Mouse (Mus musculus): ENCODE measurements at regions not wholly inside any gene's neighbourhood (a gene's known extent, or its start where the extent isn't known, plus 50 kb on each side); places are given as distances from the start of the nearest gene placed in this dataset.
A peak's percentile ranks its signal among the peaks of the same experiment; 100 is the strongest.

- no peaks in the 10 kb centered on the region for H3K9me3 ChIP-seq (ENCODE audit: low read length)
- H3K36me3 ChIP-seq (ENCODE audit: insufficient read depth, low read length): no peaks in the 10 kb centered on the region
- peaks cover 7% of the 10 kb centered on the region; the same call in 1 of the 2 replicates for H3K27me3 ChIP-seq (ENCODE audit: insufficient read depth, low read length)
- H3K4me3 ChIP-seq (replicated peaks; ENCODE audit: low read length): no peak overlapping the region
- TF ChIP-seq CTCF (conservative IDR thresholded peaks at IDR 0.05; ENCODE audit: low read length) (no peak), POU5F1 (IDR thresholded peaks at IDR 0.05; ENCODE audit: borderline replicate concordance, low read length) (no peak)
- H3K4me1 ChIP-seq (replicated peaks; ENCODE audit: low read depth, low read length): peaks cover 54% of the 10 kb centered on the region
Observed at GRCm38 (mm10) chr1:35811795-35812194, 256.4 kb upstream of the Hs6st1 start.

- TF ChIP-seq POU5F1 (IDR thresholded peaks at IDR 0.05; ENCODE audit: borderline replicate concordance, low read length) (no peak), CTCF (conservative IDR thresholded peaks at IDR 0.05; ENCODE audit: low read length) (no peak), NANOG (IDR thresholded peaks at IDR 0.05; ENCODE audit: borderline replicate concordance, low read length) (no peak)
- H3K36me3 ChIP-seq (ENCODE audit: insufficient read depth, low read length): no peaks in the 10 kb centered on the region
- H3K4me1 ChIP-seq (replicated peaks; ENCODE audit: low read depth, low read length): peaks cover 54% of the 10 kb centered on the region
- H3K27me3 ChIP-seq (ENCODE audit: insufficient read depth, low read length): peaks cover 6% of the 10 kb centered on the region; the same call in 1 of the 2 replicates
- H3K4me3 ChIP-seq (replicated peaks; ENCODE audit: low read length): no peak overlapping the region
- H3K9me3 ChIP-seq (ENCODE audit: low read length): no peaks in the 10 kb centered on the region
Observed at GRCm38 (mm10) chr1:35813625-35814024, 254.6 kb upstream of the Hs6st1 start.

GRCm38 (mm10) chr1:35814207-35814606 lies 254.0 kb upstream of the Hs6st1 start:
- peaks cover 54% of the 10 kb centered on the region for H3K4me1 ChIP-seq (replicated peaks; ENCODE audit: low read depth, low read length)
- H3K9me3 ChIP-seq (ENCODE audit: low read length): no peaks in the 10 kb centered on the region
- no peak overlapping the region for H3K4me3 ChIP-seq (replicated peaks; ENCODE audit: low read length)
- TF ChIP-seq NANOG (IDR thresholded peaks at IDR 0.05; ENCODE audit: borderline replicate concordance, low read length) (no peak), POU5F1 (IDR thresholded peaks at IDR 0.05; ENCODE audit: borderline replicate concordance, low read length) (no peak), CTCF (conservative IDR thresholded peaks at IDR 0.05; ENCODE audit: low read length) (no peak)
- H3K27me3 ChIP-seq (ENCODE audit: insufficient read depth, low read length): peaks cover 6% of the 10 kb centered on the region; the same call in 1 of the 2 replicates
- H3K36me3 ChIP-seq (ENCODE audit: insufficient read depth, low read length): no peaks in the 10 kb centered on the region

- TF ChIP-seq NANOG (IDR thresholded peaks at IDR 0.05; ENCODE audit: borderline replicate concordance, low read length) (no peak), POU5F1 (IDR thresholded peaks at IDR 0.05; ENCODE audit: borderline replicate concordance, low read length) (no peak), CTCF (conservative IDR thresholded peaks at IDR 0.05; ENCODE audit: low read length) (no peak)
- H3K27me3 ChIP-seq (ENCODE audit: insufficient read depth, low read length): peaks cover 6% of the 10 kb centered on the region; the same call in 1 of the 2 replicates
- H3K4me3 ChIP-seq (replicated peaks; ENCODE audit: low read length): no peak overlapping the region
- 0 out of 2 replicates have a peak, but pooled peaks cover 2% of the 10 kb centered on the region for H3K9me3 ChIP-seq (ENCODE audit: low read length)
- no peaks in the 10 kb centered on the region for H3K36me3 ChIP-seq (ENCODE audit: insufficient read depth, low read length)
- peaks cover 50% of the 10 kb centered on the region for H3K4me1 ChIP-seq (replicated peaks; ENCODE audit: low read depth, low read length)
Observed at GRCm38 (mm10) chr1:35814751-35815150, 253.4 kb upstream of the Hs6st1 start.

GRCm38 (mm10) chr1:35821791-35822190 lies 246.4 kb upstream of the Hs6st1 start:
- Histone ChIP-seq H3K9me3 (ENCODE audit: low read length) (0 out of 2 replicates have a peak, but pooled peaks cover 3% of the 10 kb centered on the region), H3K27me3 (ENCODE audit: insufficient read depth, low read length) (peaks cover 20% of the 10 kb centered on the region), H3K36me3 (ENCODE audit: insufficient read depth, low read length) (no peaks in the 10 kb centered on the region), H3K4me1 (replicated peaks; ENCODE audit: low read depth, low read length) (peaks cover 57% of the 10 kb centered on the region), H3K4me3 (replicated peaks; ENCODE audit: low read length) (no peak overlapping the region)
- TF ChIP-seq NANOG (IDR thresholded peaks at IDR 0.05; ENCODE audit: borderline replicate concordance, low read length) (no peak), CTCF (conservative IDR thresholded peaks at IDR 0.05; ENCODE audit: low read length) (no peak), POU5F1 (IDR thresholded peaks at IDR 0.05; ENCODE audit: borderline replicate concordance, low read length) (no peak)

- peaks cover 27% of the 10 kb centered on the region for H3K27me3 ChIP-seq (ENCODE audit: insufficient read depth, low read length)
- H3K4me3 ChIP-seq (replicated peaks; ENCODE audit: low read length): peak overlapping the region; percentile 50
- H3K36me3 ChIP-seq (ENCODE audit: insufficient read depth, low read length): no peaks in the 10 kb centered on the region
- peaks cover 57% of the 10 kb centered on the region for H3K4me1 ChIP-seq (replicated peaks; ENCODE audit: low read depth, low read length)
- TF ChIP-seq POU5F1 (IDR thresholded peaks at IDR 0.05; ENCODE audit: borderline replicate concordance, low read length): no peak
- peak; percentile 53; the same call in 1 of the 2 replicates for TF ChIP-seq NANOG (IDR thresholded peaks at IDR 0.05; ENCODE audit: borderline replicate concordance, low read length)
- no peak for TF ChIP-seq CTCF (conservative IDR thresholded peaks at IDR 0.05; ENCODE audit: low read length)
- 0 out of 2 replicates have a peak, but pooled peaks cover 3% of the 10 kb centered on the region for H3K9me3 ChIP-seq (ENCODE audit: low read length)
Observed at GRCm38 (mm10) chr1:35822376-35823202, 245.6 kb upstream of the Hs6st1 start.

GRCm38 (mm10) chr1:35823496-35823895 lies 244.7 kb upstream of the Hs6st1 start:
- no peak for TF ChIP-seq POU5F1 (IDR thresholded peaks at IDR 0.05; ENCODE audit: borderline replicate concordance, low read length)
- no peak for TF ChIP-seq NANOG (IDR thresholded peaks at IDR 0.05; ENCODE audit: borderline replicate concordance, low read length)
- TF ChIP-seq CTCF (conservative IDR thresholded peaks at IDR 0.05; ENCODE audit: low read length): no peak
- Histone ChIP-seq H3K4me1 (replicated peaks; ENCODE audit: low read depth, low read length) (peaks cover 57% of the 10 kb centered on the region), H3K36me3 (ENCODE audit: insufficient read depth, low read length) (no peaks in the 10 kb centered on the region), H3K9me3 (ENCODE audit: low read length) (0 out of 2 replicates have a peak, but pooled peaks cover 3% of the 10 kb centered on the region), H3K27me3 (ENCODE audit: insufficient read depth, low read length) (peaks cover 21% of the 10 kb centered on the region), H3K4me3 (replicated peaks; ENCODE audit: low read length) (no peak overlapping the region)

GRCm38 (mm10) chr1:35823981-35824880 lies 244.0 kb upstream of the Hs6st1 start:
- Histone ChIP-seq H3K4me3 (replicated peaks; ENCODE audit: low read length) (no peak overlapping the region), H3K27me3 (ENCODE audit: insufficient read depth, low read length) (peaks cover 21% of the 10 kb centered on the region), H3K36me3 (ENCODE audit: insufficient read depth, low read length) (no peaks in the 10 kb centered on the region), H3K4me1 (replicated peaks; ENCODE audit: low read depth, low read length) (peaks cover 57% of the 10 kb centered on the region), H3K9me3 (ENCODE audit: low read length) (0 out of 2 replicates have a peak, but pooled peaks cover 3% of the 10 kb centered on the region)
- TF ChIP-seq NANOG (IDR thresholded peaks at IDR 0.05; ENCODE audit: borderline replicate concordance, low read length) (no peak), POU5F1 (IDR thresholded peaks at IDR 0.05; ENCODE audit: borderline replicate concordance, low read length) (no peak), CTCF (conservative IDR thresholded peaks at IDR 0.05; ENCODE audit: low read length) (no peak)

Measured in E14TG2a.4 (cell line).